Mouse (Mus musculus) MEL (cell line): Measurements from ENCODE around the gene Hist1h2ae.

ENCODE experiments used
- CTCF ChIP-seq, 3 experiments: IDR thresholded peaks in 2 of 3; conservative IDR thresholded peaks in 1 of 3; 2 replicates each; pipeline ENCODE4 v1.5.1; 2011 to 2012; ENCODE audit warnings: low read length in 3 of 3, low read depth in 2 of 3, mild to moderate bottlenecking in 2 of 3, improper control_type of control experiment in 1 of 3, inconsistent platforms in 1 of 3, mixed read lengths in 1 of 3, moderate library complexity in 1 of 3; ENCODE audit not compliant: control insufficient read depth in 1 of 3, insufficient read depth in 1 of 3, poor library complexity in 1 of 3, severe bottlenecking in 1 of 3
- E2F4 ChIP-seq: IDR thresholded peaks from 2 replicates; pipeline ENCODE4 v1.6.1; 2011; ENCODE audit warnings: low read depth, low read length, improper control_type of control experiment, borderline replicate concordance
- MYB ChIP-seq: IDR thresholded peaks from 2 replicates; pipeline ENCODE4 v1.6.1; 2011; ENCODE audit warnings: mild to moderate bottlenecking, low read depth, low read length, improper control_type of control experiment
- POLR2A ChIP-seq, 2 experiments: IDR thresholded peaks; 2 replicates each; pipeline ENCODE4 v1.6.1; 2011 to 2012; ENCODE audit warnings: low read length in 2 of 2, mild to moderate bottlenecking in 2 of 2, control low read depth in 1 of 2, improper control_type of control experiment in 1 of 2, low read depth in 1 of 2, moderate library complexity in 1 of 2; ENCODE audit not compliant: control insufficient read depth in 1 of 2, insufficient read depth in 1 of 2, poor library complexity in 1 of 2
- ZNF384 ChIP-seq: IDR thresholded peaks from 2 replicates; pipeline ENCODE4 v1.6.1; 2012; ENCODE audit warnings: low read depth, mild to moderate bottlenecking, inconsistent platforms, low read length, improper control_type of control experiment

DNA sequence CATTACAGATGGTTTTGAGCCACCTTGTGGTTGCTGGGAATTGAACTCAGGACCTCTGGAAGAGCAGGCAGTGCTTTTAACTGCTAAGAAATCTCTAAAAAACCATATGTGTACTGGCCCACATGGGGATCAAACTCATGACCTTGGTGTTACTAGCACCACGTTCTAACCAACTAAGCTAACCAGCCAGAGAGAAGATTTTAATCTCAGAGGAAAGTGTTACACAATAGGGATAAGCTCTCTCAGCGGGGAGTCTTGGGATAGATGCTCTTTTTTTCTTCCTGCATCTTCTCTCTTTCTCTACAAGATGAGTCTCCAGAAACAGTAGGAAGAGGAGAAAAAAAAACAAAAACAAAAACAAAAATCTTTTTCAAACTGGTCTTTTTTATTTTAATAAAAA lies 39.4 kb upstream of the Hist1h2ae start:
- TF ChIP-seq POLR2A (IDR thresholded peaks at IDR 0.05; ENCODE audit: control insufficient read depth in 1 of 2, insufficient read depth in 1 of 2, low read depth in 1 of 2, low read length in 2 of 2, poor library complexity in 1 of 2) (no peak), CTCF (IDR thresholded peaks at IDR 0.05 in 2 of 3, conservative IDR thresholded peaks at IDR 0.05 in 1 of 3; ENCODE audit: control insufficient read depth in 1 of 3, insufficient read depth in 1 of 3, low read depth in 2 of 3, low read length in 3 of 3, poor library complexity in 1 of 3, severe bottlenecking in 1 of 3) (no peak), MYB (no peak), E2F4 (no peak), ZNF384 (no peak)
